Mouse (Mus musculus): Measurements from ENCODE around the gene Lxn.
A peak's percentile ranks its signal among the peaks of the same experiment; 100 is the strongest.

Lxn gene

GRCm38 (mm10) chr3:67463450-67464372, at the start of gene Lxn:
Gene Lxn, minus strand, starts transcription at chr3:67463926.
- DNase-seq (ENCODE audit: low read depth), result peak; percentile 69

DNA sequence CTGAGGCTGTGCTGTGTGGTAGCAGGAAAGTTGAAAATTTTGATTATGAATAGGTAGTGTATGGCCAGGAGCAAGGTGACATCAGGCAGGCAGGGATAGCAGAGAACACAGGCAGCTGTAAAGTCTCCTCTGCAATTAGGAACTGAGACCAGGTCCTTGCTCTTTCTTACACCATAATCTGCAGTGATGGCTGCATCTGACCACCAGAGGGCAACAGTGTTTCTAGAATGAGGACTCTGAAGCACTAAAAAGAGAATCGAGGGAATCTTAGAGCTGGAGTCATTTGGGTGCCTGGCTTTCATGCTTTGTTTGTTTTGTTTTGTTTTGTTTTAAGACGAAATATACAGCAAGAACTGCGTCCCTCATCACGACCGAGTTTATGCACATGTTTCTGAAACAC, 49.1 kb upstream of the Lxn start:
- DNase-seq (ENCODE audit: low read depth), result peak; percentile 77

- no peak for DNase-seq (ENCODE audit: low read depth)
Measured at GRCm38 (mm10) chr3:67508216-67508892, 44.6 kb upstream of the Lxn start.

- no peak for DNase-seq (ENCODE audit: low read depth)
Measured at GRCm38 (mm10) chr3:67505286-67505685, 41.6 kb upstream of the Lxn start.

- no peak for DNase-seq (ENCODE audit: low read depth)
Measured at GRCm38 (mm10) chr3:67503878-67504277, 40.2 kb upstream of the Lxn start.

GRCm38 (mm10) chr3:67499406-67499791, 35.7 kb upstream of the Lxn start:
- no peak for DNase-seq (ENCODE audit: low read depth)

GRCm38 (mm10) chr3:67498773-67499405, 35.2 kb upstream of the Lxn start:
- no peak for DNase-seq (ENCODE audit: low read depth)

DNA sequence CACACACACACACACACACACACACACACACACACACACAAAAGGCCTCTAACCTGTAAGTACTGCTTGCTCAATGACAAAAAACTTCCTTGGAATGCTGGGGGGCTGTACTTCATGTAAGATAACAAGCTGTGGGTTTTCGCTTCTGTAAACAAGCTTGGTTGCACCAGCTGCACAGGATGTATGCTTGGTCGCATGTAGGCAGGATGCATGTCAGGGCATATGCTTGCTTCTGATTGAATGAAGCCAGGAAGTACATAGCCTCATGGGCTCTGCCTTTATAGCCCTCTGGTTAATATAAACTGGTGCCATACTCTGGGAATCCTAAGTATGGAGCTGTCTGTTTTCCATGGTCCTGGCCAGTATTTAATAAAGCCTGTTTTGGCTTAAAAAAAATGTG, 34.3 kb upstream of the Lxn start:
- peak; percentile 26 for DNase-seq (ENCODE audit: low read depth)

GRCm38 (mm10) chr3:67496310-67496709, 32.6 kb upstream of the Lxn start:
- DNase-seq (ENCODE audit: low read depth), result no peak

- no peak for DNase-seq (ENCODE audit: low read depth)
Measured at GRCm38 (mm10) chr3:67493132-67493531, 29.4 kb upstream of the Lxn start.

- DNase-seq (ENCODE audit: low read depth), result no peak
Measured at GRCm38 (mm10) chr3:67492086-67492869, 28.6 kb upstream of the Lxn start.

DNA sequence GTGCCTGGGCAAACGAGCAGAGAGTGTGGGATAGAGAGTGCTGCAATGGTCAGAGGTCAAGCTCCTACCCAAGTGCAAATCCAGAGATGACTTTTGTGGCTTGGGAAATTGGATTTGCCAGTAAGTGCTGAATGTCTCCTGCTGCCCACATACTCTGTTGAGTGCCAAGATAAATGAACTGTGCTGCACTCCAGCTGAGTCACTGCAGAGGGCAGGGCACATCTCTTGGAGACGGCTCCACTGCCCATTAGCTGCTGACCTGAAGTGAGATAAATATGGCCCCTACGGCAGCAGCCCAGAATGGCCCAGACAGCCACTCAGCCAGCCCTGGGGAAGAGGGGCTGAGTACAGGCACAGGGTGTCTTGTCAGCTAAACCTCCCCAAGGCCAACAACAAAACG, 26.4 kb upstream of the Lxn start:
- DNase-seq (ENCODE audit: low read depth), result no peak

- DNase-seq (ENCODE audit: low read depth), result no peak
Measured at GRCm38 (mm10) chr3:67485233-67485632, 21.5 kb upstream of the Lxn start.

- no peak for DNase-seq (ENCODE audit: low read depth)
Measured at GRCm38 (mm10) chr3:67482400-67482799, 18.7 kb upstream of the Lxn start.

DNA sequence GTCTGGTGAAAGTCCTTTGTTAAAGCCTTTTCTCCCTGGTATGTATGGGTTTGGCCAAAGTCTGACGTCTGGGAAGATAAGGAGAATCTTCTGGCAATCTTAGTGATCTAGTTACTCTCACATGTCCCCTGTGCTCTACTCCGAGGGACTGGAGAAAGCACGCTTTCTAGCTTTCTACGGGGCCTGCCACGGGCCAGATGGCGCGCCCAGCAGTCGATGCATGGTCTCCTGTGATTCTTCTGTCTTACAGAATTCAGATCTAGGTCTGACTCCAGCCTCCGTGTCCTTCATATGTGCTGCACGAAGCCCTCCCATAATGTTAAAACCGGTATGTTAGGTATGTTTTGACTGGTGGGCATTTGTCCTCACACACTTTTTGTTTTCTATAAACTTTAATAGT, 16.1 kb upstream of the Lxn start:
- DNase-seq (ENCODE audit: low read depth), result no peak

- DNase-seq (ENCODE audit: low read depth), result no peak
Measured at GRCm38 (mm10) chr3:67473438-67473837, 9.7 kb upstream of the Lxn start.

DNA sequence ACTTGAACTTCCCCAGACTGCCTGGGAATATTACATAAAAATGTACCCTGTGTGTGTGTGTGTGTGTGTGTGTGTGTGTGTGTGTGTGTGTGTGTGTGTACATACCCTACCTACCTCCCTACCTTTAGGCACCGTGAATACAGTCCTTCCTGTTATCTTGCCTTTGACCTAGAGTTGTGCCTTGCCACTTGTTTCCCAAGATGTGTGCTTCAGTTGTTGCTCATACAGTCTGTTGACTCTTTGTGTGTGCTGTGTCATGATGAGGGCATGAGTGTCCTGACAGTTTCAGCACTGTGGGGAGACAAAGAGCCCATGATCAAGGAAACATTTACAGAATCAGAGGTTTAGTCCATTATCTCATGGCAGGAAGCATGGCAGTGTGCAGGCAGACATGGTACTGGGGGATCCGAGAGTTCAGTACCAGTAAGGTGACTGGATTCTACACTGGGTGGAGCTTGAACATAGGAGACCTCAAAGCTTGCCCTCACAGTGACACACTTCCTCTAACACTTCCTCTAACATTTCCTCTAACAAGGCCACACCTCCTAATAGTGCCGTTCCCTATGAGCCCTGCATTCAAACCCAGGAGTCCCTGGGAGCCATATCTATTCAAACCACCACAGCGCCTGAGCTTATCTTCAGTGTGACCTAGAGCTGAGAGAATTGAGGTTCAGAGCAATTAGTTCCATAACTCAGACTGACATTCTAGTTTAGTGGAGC, 7.8 kb upstream of the Lxn start:
- DNase-seq (ENCODE audit: low read depth), result peak; percentile 61

DNA sequence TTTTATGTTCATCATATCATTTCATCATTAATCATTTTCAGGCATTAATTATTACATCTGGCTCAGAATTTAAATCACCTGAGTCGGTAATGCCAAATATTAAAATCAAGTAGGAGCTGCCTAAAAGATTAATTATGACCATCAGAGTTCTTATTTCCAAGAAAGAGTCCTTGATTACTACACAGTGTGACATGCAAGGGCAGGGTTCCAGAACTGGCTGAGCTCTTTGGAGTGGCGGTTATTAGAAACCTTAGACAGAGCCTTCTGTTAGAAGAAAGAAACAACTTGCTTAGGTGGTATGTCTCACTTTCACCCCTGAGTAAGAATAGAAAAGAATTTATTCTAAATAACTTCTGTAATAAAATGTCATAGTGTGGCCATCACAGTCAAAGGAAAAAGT, 3.6 kb upstream of the Lxn start:
- no peak for DNase-seq (ENCODE audit: low read depth)

DNA sequence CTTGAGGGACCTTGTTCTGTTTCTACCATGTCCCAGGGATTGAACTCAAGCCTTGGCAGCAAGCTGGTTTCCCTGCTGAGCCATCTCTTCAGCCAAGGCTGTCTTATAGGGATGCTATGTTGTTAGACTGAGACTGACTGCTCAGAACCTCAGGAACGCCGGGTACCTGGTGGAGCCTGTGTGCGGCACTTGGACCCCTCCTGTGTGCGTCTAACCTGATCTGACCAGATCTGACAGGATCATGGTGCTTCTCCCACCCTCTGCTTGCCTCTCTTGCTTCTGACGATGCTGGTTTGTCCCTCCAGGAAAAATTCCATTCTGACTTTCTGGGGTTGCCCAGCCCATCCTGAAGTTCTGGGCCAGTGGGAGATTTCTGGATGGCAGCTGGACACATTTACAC, 2.9 kb upstream of the Lxn start:
- no peak for DNase-seq (ENCODE audit: low read depth)

DNA sequence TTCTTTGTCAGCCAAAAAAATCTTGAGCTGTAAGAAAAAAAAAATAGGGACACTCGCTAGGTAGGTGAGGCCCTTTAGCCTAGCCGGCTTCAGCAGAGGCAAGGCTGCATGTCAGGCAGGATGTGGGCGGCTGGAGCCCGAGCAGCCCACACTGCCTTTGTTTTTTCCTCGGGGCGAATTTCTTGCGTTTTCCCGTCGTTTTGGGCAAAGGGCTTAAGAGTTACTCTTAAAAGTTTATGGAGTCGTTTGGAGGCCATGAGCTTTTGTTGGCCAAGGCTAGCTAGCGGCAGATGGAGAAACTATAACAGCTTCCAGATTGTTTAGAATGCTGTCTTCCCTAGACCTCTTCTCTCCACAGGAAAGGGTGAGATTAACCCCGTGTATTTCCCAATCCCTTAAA, 725 bp downstream of the Lxn start:
- peak; percentile 39 for DNase-seq (ENCODE audit: low read depth)

GRCm38 (mm10) chr3:67462578-67462977, 1.1 kb downstream of the Lxn start:
- DNase-seq (ENCODE audit: low read depth), result peak; percentile 28
